Mouse (Mus musculus): ENCODE measurements around the gene Mettl5. TPM values are rescaled to one million over a fixed set of nuclear protein-coding genes. Genes with fewer than 3 reads are reported as not detected.

The Mettl5 gene
- polyA plus RNA-seq, 1 experiment from 2014 or later = 27.8 TPM

DNA sequence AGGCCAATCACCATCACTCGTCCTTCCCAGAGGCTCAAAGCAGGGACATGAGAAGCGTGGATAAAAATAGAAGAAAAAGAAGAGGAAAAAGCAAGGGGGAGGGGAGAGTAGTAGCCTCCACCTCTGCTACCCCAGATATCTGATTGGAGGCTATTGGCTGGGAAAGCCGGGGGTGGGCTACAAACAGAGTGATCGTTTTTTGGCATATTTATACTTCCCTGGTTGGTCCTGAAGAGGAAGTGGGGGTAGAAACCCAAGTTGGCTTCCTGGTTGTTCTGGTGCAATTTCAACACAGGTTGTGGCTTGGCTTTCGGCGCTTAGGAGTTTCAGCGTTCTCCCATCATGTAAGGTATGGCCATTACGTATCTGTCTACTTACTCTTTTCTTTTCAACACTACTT lies 63.7 kb downstream of the Mettl5 start, which contains the start of gene Klhl23:
TSS of gene Klhl23 (plus strand) at position 234 of the 400 bp plus-strand sequence.
- Histone ChIP-seq H3K4me1 (ENCODE audit: insufficient read depth) (peaks cover 18% of the 10 kb centered on the region), H3K9me3 (ENCODE audit: low read length) (no peaks in the 10 kb centered on the region), H3K9ac (replicated peaks) (peak within 1 kb of the TSS; percentile 88), H3K4me2 (ENCODE audit: low read depth, low read length) (peak within 1 kb of the TSS; percentile 99), H3K36me3 (replicated peaks; ENCODE audit: insufficient read depth, low read length) (peaks cover 4% of the 10 kb centered on the region; the same call in 1 of the 2 replicates), H3K4me3 (ENCODE audit: low read depth, low read length) (peak within 1 kb of the TSS; percentile 92), H3K27ac (ENCODE audit: low read depth) (peak within 1 kb of the TSS; percentile 90), H3K27me3 (ENCODE audit: insufficient read depth, low read length) (no peaks in the 10 kb centered on the region)
- WGBS (ENCODE audit: insufficient replicate concordance) = 5% methylated on average over 8 of the region's 8 CpGs
- DNase-seq (peak; percentile 27), ATAC-seq (no peak)
- no peak for TF ChIP-seq CTCF (IDR thresholded peaks at IDR 0.05; ENCODE audit: low read depth)
- TF ChIP-seq EP300 (IDR thresholded peaks at IDR 0.05; ENCODE audit: low read depth) = no peak

Other genes starting within 250 kb of the Mettl5 start
- 3.6 and 3.9 TPM in 2 replicates for gene Bbs5, start 238.4 kb downstream of the Mettl5 start, polyA plus RNA-seq (2015; fragmentation: Nextera tagmentation; extraction: Ambion mirVana)
- gene Klhl41, start 215.5 kb downstream of the Mettl5 start, polyA plus RNA-seq (2015; fragmentation: Nextera tagmentation; extraction: Ambion mirVana) = 0.11 and 0.54 TPM in 2 replicates
- 6.3 and 6.6 TPM in 2 replicates for gene Fastkd1, start 172.1 kb downstream of the Mettl5 start, polyA plus RNA-seq (2015; fragmentation: Nextera tagmentation; extraction: Ambion mirVana)
- gene Ppig, start 163.1 kb downstream of the Mettl5 start, polyA plus RNA-seq (2015; fragmentation: Nextera tagmentation; extraction: Ambion mirVana) = 55.8 and 59.6 TPM in 2 replicates
- gene Ccdc173, start 96.0 kb downstream of the Mettl5 start, polyA plus RNA-seq (2015; fragmentation: Nextera tagmentation; extraction: Ambion mirVana) = 0.29 and 0.30 TPM in 2 replicates
- gene Phospho2, start 96.0 kb downstream of the Mettl5 start, polyA plus RNA-seq (2015; fragmentation: Nextera tagmentation; extraction: Ambion mirVana) = 13.0 and 13.5 TPM in 2 replicates
- gene Klhl23, start 63.7 kb downstream of the Mettl5 start, polyA plus RNA-seq (2015; fragmentation: Nextera tagmentation; extraction: Ambion mirVana) = 3.9 and 5.6 TPM in 2 replicates
- gene Ssb, start 24.1 kb downstream of the Mettl5 start, polyA plus RNA-seq (2015; fragmentation: Nextera tagmentation; extraction: Ambion mirVana) = 112 and 128 TPM in 2 replicates
- 5.7 and 6.0 TPM in 2 replicates for gene Ubr3, start 11.6 kb upstream of the Mettl5 start, polyA plus RNA-seq (2015; fragmentation: Nextera tagmentation; extraction: Ambion mirVana)
- gene Myo3b, start 153.5 kb upstream of the Mettl5 start, polyA plus RNA-seq (2015; fragmentation: Nextera tagmentation; extraction: Ambion mirVana) = not detected in 2 replicates